Mouse (Mus musculus): ENCODE data around the gene Met.

- no peak for TF ChIP-seq CTCF (IDR thresholded peaks at IDR 0.05; ENCODE audit: borderline replicate concordance, control insufficient read depth, extremely low read depth, insufficient read depth, low read length, poor library complexity)
- no peak for TF ChIP-seq POLR2A (IDR thresholded peaks at IDR 0.05; ENCODE audit: control insufficient read depth, extremely low read depth, insufficient read depth, low read length, poor library complexity)
Observed at GRCm38 (mm10) chr6:17505530-17505929, 41.9 kb downstream of the Met start.

Measured in thymus, adult 2 months (tissue).